Mouse (Mus musculus) neural tube, embryonic 12.5 days (tissue): Measurements from ENCODE around the gene Nfkb2. TPM values are rescaled to one million over a fixed set of nuclear protein-coding genes. Genes with fewer than 3 reads are reported as not detected.

Experiments used
- ATAC-seq: fragments of 200-750 bp; cut with Nextera tagmentation; 2 replicates; pipeline ENCODE4 v1.8.0; 2017; ENCODE audit warnings: low read depth, mild to moderate bottlenecking, moderate TSS enrichment, moderate library complexity; ENCODE audit not compliant: low FRiP score
- H3K27ac ChIP-seq: fragments of 300-500 bp; sonication (generic); 2 replicates; pipeline ENCODE4 v1.5.1; 2016
- H3K27me3 ChIP-seq: fragments of 300-500 bp; sonication (generic); replicated peaks from 2 replicates; pipeline ENCODE4 v1.6.1; 2016; ENCODE audit warnings: mild to moderate bottlenecking
- H3K36me3 ChIP-seq: fragments of 300-500 bp; sonication (generic); 2 replicates; pipeline ENCODE4 v1.6.1; 2016; ENCODE audit warnings: mild to moderate bottlenecking
- H3K4me1 ChIP-seq: fragments of 300-500 bp; sonication (generic); 2 replicates; pipeline ENCODE4 v1.6.1; 2016
- H3K4me2 ChIP-seq: fragments of 300-500 bp; sonication (generic); replicated peaks from 2 replicates; pipeline ENCODE4 v1.6.1; 2016; ENCODE audit warnings: mild to moderate bottlenecking
- H3K4me3 ChIP-seq: fragments of 300-500 bp; sonication (generic); 2 replicates; pipeline ENCODE4 v1.5.1; 2016
- H3K9ac ChIP-seq: fragments of 300-500 bp; sonication (generic); 2 replicates; pipeline ENCODE4 v1.6.1; 2016; ENCODE audit warnings: mild to moderate bottlenecking
- H3K9me3 ChIP-seq: fragments of 300-500 bp; sonication (generic); 2 replicates; pipeline ENCODE4 v1.6.1; 2016; ENCODE audit warnings: mild to moderate bottlenecking
- WGBS: fragments of 180-500 bp; shearing (Covaris S2); methylation state at CpG from one replicate; pipeline ENCODE4 v1.1.7; 2016; 5-methylcytosine and 5-hydroxymethylcytosine counted together
- polyA plus RNA-seq: library from polyadenylated mRNA; unstranded; fragments of >200 nt; fragmentation: Nextera tagmentation; extraction: Ambion mirVana; gene quantifications from 2 replicates; pipeline ENCODE4 v1.2.1, GENCODE M21; 2016

Nfkb2 gene
- polyA plus RNA-seq, 1 experiment from 2014 or later, result 4.0 TPM

DNA sequence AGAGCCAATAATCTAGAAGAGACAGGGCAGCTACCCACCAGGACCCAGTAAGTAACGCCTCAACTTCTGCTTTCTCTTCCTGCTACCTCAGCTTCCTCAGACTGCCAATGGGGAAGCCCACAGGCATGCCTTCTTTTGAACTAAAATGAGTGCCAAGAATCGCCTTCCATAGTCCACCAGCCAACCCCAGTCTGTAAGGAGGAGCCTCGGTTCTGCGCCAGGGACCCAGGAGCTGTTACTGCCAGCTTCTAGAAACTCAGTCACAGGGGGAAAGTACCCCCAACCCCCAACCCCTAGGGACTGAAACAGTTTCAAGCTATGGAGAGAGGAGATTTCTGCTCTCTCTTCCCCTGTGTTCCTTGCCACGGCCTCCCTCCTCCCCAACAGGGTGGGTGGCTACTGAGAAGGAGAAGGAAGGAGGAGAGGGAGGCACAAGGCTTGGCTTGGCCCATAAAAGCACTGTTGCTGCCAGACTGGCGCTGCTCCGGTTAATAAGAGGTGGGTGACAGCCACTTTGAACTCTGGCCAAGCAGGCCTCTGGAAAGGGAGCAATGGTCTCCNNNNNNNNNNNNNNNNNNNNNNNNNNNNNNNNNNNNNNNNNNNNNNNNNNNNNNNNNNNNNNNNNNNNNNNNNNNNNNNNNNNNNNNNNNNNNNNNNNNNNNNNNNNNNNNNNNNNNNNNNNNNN lies 35.3 kb downstream of the Nfkb2 start:
- peak; percentile 2; the same call in 1 of the 2 replicates for ATAC-seq
- Histone ChIP-seq H3K4me3 (no peak overlapping the region), H3K36me3 (no peaks in the 10 kb centered on the region), H3K4me1 (peaks cover 6% of the 10 kb centered on the region), H3K9me3 (no peaks in the 10 kb centered on the region), H3K27me3 (no peaks in the 10 kb centered on the region), H3K4me2 (peak overlapping the region; percentile 40), H3K9ac (no peak overlapping the region), H3K27ac (no peak overlapping the region)
- WGBS, result 75% methylated on average over 7 of the region's 7 CpGs

- Histone ChIP-seq H3K27ac (no peak overlapping the region), H3K36me3 (no peaks in the 10 kb centered on the region), H3K9me3 (no peaks in the 10 kb centered on the region), H3K9ac (no peak overlapping the region), H3K4me1 (peaks cover 9% of the 10 kb centered on the region), H3K4me3 (no peak overlapping the region), H3K4me2 (no peak overlapping the region), H3K27me3 (peaks cover 16% of the 10 kb centered on the region)
- WGBS, result 20% methylated on average over 7 of the region's 7 CpGs
- no peak for ATAC-seq
These were observed 40.7 kb downstream of the Nfkb2 start for GRCm38 (mm10) chr19:46344710-46345419.

- Histone ChIP-seq H3K27ac (no peak overlapping the region), H3K4me2 (no peak overlapping the region), H3K4me3 (no peak overlapping the region), H3K36me3 (no peaks in the 10 kb centered on the region), H3K9ac (no peak overlapping the region), H3K4me1 (peaks cover 12% of the 10 kb centered on the region), H3K9me3 (no peaks in the 10 kb centered on the region), H3K27me3 (peaks cover 32% of the 10 kb centered on the region)
- 97% methylated on average over 1 of the region's 1 CpGs for WGBS
- no peak for ATAC-seq
These were observed 43.0 kb downstream of the Nfkb2 start for GRCm38 (mm10) chr19:46347146-46347545.

DNA sequence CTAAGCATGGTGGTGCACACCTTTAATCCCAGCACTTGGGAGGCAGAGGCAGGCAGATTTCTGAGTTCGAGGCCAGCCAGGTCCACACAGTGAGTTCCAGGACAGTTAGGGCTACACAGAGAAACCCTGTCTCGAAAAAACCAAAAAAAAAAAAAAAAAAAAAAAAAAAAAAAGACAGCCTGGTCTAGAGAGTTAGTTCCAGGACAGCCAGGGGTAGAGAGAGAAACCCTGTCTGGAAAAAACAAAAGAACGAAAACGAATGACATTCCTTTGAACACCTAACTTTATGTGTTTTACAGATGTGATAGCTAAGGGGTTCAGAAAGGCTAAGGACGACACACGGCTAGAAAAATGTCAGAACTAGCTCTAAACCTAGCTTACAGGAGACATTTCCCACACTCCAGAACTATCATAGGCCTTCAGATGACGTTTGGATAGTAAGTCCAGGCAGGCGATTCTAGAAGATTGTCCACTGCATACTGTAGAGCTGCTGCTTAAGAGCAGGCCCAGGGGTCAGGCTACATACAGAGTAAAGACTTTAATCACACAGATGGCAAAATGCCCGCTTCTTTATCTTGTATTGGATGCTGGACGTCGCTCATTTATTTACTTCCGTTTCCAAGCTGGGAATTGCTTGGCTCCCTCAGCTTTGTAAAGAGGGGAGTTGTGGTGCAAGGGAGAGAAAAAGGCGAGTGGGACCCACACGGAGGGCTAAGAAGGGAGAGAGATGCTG lies 44.0 kb downstream of the Nfkb2 start:
- WGBS, result 33% methylated on average over 14 of the region's 14 CpGs

GRCm38 (mm10) chr19:46348761-46349458 lies 44.8 kb downstream of the Nfkb2 start:
- whole genome bisulfite sequencing, result under 1% methylated on average over 78 of the region's 78 CpGs
- H3K9me3 ChIP-seq, result no peaks in the 10 kb centered on the region
- H3K4me2 ChIP-seq, result peak overlapping the region; percentile 93
- peaks cover 12% of the 10 kb centered on the region for H3K4me1 ChIP-seq
- H3K27ac ChIP-seq, result peak overlapping the region; percentile 27; the same call in 1 of the 2 replicates
- H3K9ac ChIP-seq, result peak overlapping the region; percentile 77
- no peaks in the 10 kb centered on the region for H3K36me3 ChIP-seq
- H3K4me3 ChIP-seq, result peak overlapping the region; percentile 62
- peak; percentile 91 for ATAC-seq
- H3K27me3 ChIP-seq, result peaks cover 32% of the 10 kb centered on the region

More for the DNA sequence above, 44.0 kb downstream of the Nfkb2 start:
- H3K4me2 ChIP-seq, result peak overlapping the region; percentile 93
- ATAC-seq, result 0 out of 2 replicates have a peak, but pooled peaks have one; percentile 22
- H3K4me1 ChIP-seq, result peaks cover 12% of the 10 kb centered on the region
- peak overlapping the region; percentile 27; the same call in 1 of the 2 replicates for H3K27ac ChIP-seq
- H3K36me3 ChIP-seq, result no peaks in the 10 kb centered on the region
- no peaks in the 10 kb centered on the region for H3K9me3 ChIP-seq
- peaks cover 32% of the 10 kb centered on the region for H3K27me3 ChIP-seq
- H3K9ac ChIP-seq, result peak overlapping the region; percentile 77
- peak overlapping the region; percentile 62 for H3K4me3 ChIP-seq

DNA sequence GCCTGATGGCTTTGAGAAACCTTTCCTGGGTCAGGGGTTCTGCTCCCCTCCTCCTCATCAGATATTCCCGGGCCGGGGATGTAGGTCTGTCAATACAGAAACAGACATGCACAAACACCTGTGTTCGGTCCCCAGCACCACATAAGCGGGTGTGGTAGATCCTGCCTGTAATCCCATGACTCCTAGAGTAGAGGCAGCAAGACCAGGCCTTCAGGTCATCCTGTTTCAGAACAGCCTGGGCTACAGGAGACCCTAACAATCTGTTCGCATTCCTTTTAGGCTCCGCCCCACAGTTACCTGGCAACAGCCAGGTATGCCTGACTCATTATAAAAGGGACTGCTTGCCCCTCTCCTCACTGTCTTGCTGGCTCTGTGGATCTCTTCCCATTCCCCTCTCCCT lies 45.4 kb downstream of the Nfkb2 start:
- no peaks in the 10 kb centered on the region for H3K9me3 ChIP-seq
- H3K36me3 ChIP-seq, result no peaks in the 10 kb centered on the region
- peak overlapping the region; percentile 77 for H3K9ac ChIP-seq
- WGBS, result 31% methylated on average over 6 of the region's 6 CpGs
- peaks cover 12% of the 10 kb centered on the region for H3K4me1 ChIP-seq
- peaks cover 32% of the 10 kb centered on the region for H3K27me3 ChIP-seq
- peak overlapping the region; percentile 93 for H3K4me2 ChIP-seq
- ATAC-seq, result peak; percentile 18; the same call in 1 of the 2 replicates
- peak overlapping the region; percentile 62 for H3K4me3 ChIP-seq
- no peak overlapping the region for H3K27ac ChIP-seq

DNA sequence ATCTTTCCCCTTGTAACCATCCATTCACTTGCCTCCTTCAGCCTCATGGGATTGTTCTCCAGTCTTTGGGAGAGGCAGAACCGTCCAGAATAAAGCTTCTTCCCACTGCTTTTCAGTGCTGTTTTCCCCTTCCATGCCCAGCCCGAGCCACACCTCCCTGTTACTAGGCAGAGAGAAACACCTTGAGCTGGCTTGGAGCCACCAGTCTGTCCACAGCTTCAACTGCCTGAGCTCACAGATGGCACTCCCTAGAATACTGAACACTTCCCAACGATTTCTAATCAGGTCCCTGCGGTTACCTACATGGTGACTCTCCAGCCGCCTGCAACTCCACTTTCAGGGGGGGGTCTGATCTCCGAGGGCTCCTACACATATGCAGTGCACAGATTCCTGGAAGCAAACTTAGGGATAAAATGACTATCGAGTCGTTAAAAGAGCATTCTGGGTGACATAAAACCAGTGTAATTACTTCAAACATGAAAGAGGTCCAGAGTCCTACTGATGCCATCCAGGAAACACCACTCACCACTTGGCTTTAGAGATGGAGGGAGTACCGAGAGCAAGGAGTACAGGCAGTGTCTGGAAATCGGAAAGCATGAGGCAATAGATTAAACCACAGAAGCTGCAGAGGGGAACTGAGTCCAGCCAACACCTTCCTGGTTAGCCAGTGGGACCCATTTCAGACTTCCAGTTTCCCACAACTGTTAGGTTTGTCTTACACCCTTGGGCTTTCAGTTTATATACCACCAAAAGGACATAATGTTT lies 46.2 kb downstream of the Nfkb2 start, which contains the start of gene 2310034G01Rik:
TSS of gene 2310034G01Rik (minus strand) at position 135 of the 765 bp plus-strand sequence.
- ATAC-seq, result no peak
- Histone ChIP-seq H3K4me3 (peak within 1 kb of the TSS; percentile 62), H3K9ac (peak within 1 kb of the TSS; percentile 77), H3K27me3 (peaks cover 32% of the 10 kb centered on the region), H3K4me1 (peaks cover 12% of the 10 kb centered on the region), H3K27ac (0 out of 2 replicates have a peak within 1 kb of the TSS, but pooled peaks have one; percentile 27), H3K9me3 (0 out of 2 replicates have a peak, but pooled peaks cover 2% of the 10 kb centered on the region), H3K36me3 (no peaks in the 10 kb centered on the region), H3K4me2 (peak within 1 kb of the TSS; percentile 93)
- WGBS, result 64% methylated on average over 10 of the region's 10 CpGs

GRCm38 (mm10) chr19:46356701-46357138 lies 52.6 kb downstream of the Nfkb2 start:
- H3K27ac ChIP-seq, result no peak overlapping the region
- under 1% methylated on average over 29 of the region's 29 CpGs for WGBS
- ATAC-seq, result peak; percentile 89

GRCm38 (mm10) chr19:46357344-46358280 lies 53.5 kb downstream of the Nfkb2 start:
- Histone ChIP-seq H3K4me2 (peak overlapping the region; percentile 67), H3K27me3 (peaks cover 20% of the 10 kb centered on the region), H3K9me3 (0 out of 2 replicates have a peak, but pooled peaks cover 2% of the 10 kb centered on the region), H3K4me1 (peaks cover 4% of the 10 kb centered on the region; the same call in 1 of the 2 replicates), H3K9ac (peak overlapping the region; percentile 8; the same call in 1 of the 2 replicates), H3K36me3 (no peaks in the 10 kb centered on the region), H3K27ac (no peak overlapping the region), H3K4me3 (peak overlapping the region; percentile 42)
- whole genome bisulfite sequencing, result 20% methylated on average over 25 of the region's 25 CpGs
- no peak for ATAC-seq

More at GRCm38 (mm10) chr19:46356701-46357138, 52.6 kb downstream of the Nfkb2 start:
- peaks cover 22% of the 10 kb centered on the region for H3K27me3 ChIP-seq
- peak overlapping the region; percentile 42 for H3K4me3 ChIP-seq
- H3K9me3 ChIP-seq, result 0 out of 2 replicates have a peak, but pooled peaks cover 2% of the 10 kb centered on the region
- peak overlapping the region; percentile 67 for H3K4me2 ChIP-seq
- H3K36me3 ChIP-seq, result no peaks in the 10 kb centered on the region
- peaks cover 4% of the 10 kb centered on the region; the same call in 1 of the 2 replicates for H3K4me1 ChIP-seq
- peak overlapping the region; percentile 56 for H3K9ac ChIP-seq

GRCm38 (mm10) chr19:46358381-46358780 lies 54.3 kb downstream of the Nfkb2 start:
- Histone ChIP-seq H3K9ac (no peak overlapping the region), H3K4me1 (peaks cover 4% of the 10 kb centered on the region; the same call in 1 of the 2 replicates), H3K4me3 (no peak overlapping the region), H3K9me3 (0 out of 2 replicates have a peak, but pooled peaks cover 2% of the 10 kb centered on the region), H3K27me3 (peaks cover 20% of the 10 kb centered on the region), H3K36me3 (no peaks in the 10 kb centered on the region), H3K27ac (no peak overlapping the region), H3K4me2 (no peak overlapping the region)
- ATAC-seq, result no peak
- 65% methylated on average over 4 of the region's 4 CpGs for WGBS
